Mouse (Mus musculus): ENCODE results near the gene Tmem131. TPM values are rescaled to one million over a fixed set of nuclear protein-coding genes. Genes with fewer than 3 reads are reported as not detected.
A peak's percentile ranks its signal among the peaks of the same experiment; 100 is the strongest.

Tmem131 gene
- polyA plus RNA-seq, 1 experiment, result 17.8 TPM

- Histone ChIP-seq H3K27ac (replicated peaks; ENCODE audit: low read depth, low read length) (no peak overlapping the region), H3K4me3 (ENCODE audit: insufficient read depth, low read depth, low read length) (no peak overlapping the region), H3K4me1 (ENCODE audit: control insufficient read depth, insufficient read depth, insufficient read length, low read length) (no peaks in the 10 kb centered on the region)
Observed at GRCm38 (mm10) chr1:36786377-36786776, 157.1 kb downstream of the Tmem131 start.

- Histone ChIP-seq H3K27ac (replicated peaks; ENCODE audit: low read depth, low read length) (no peak overlapping the region), H3K4me3 (ENCODE audit: insufficient read depth, low read depth, low read length) (peak overlapping the region; percentile 44), H3K4me1 (ENCODE audit: control insufficient read depth, insufficient read depth, insufficient read length, low read length) (no peaks in the 10 kb centered on the region)
Observed at GRCm38 (mm10) chr1:36785238-36785641, 158.2 kb downstream of the Tmem131 start.

- Histone ChIP-seq H3K27ac (replicated peaks; ENCODE audit: low read depth, low read length) (no peak overlapping the region), H3K4me3 (ENCODE audit: insufficient read depth, low read depth, low read length) (peak overlapping the region; percentile 44), H3K4me1 (ENCODE audit: control insufficient read depth, insufficient read depth, insufficient read length, low read length) (no peaks in the 10 kb centered on the region)
Observed at GRCm38 (mm10) chr1:36784365-36785134, 158.9 kb downstream of the Tmem131 start.

- H3K4me3 ChIP-seq (ENCODE audit: insufficient read depth, low read depth, low read length), result no peak overlapping the region
- no peaks in the 10 kb centered on the region for H3K4me1 ChIP-seq (ENCODE audit: control insufficient read depth, insufficient read depth, insufficient read length, low read length)
- no peak overlapping the region for H3K27ac ChIP-seq (replicated peaks; ENCODE audit: low read depth, low read length)
Observed at GRCm38 (mm10) chr1:36782476-36782875, 161.0 kb downstream of the Tmem131 start.

GRCm38 (mm10) chr1:36780793-36781192, 162.7 kb downstream of the Tmem131 start:
- no peak overlapping the region for H3K27ac ChIP-seq (replicated peaks; ENCODE audit: low read depth, low read length)
- H3K4me3 ChIP-seq (ENCODE audit: insufficient read depth, low read depth, low read length), result no peak overlapping the region

GRCm38 (mm10) chr1:36772198-36772934, 171.1 kb downstream of the Tmem131 start:
- no peaks in the 10 kb centered on the region for H3K4me1 ChIP-seq (ENCODE audit: control insufficient read depth, insufficient read depth, insufficient read length, low read length)
- no peak overlapping the region for H3K4me3 ChIP-seq (ENCODE audit: insufficient read depth, low read depth, low read length)
- H3K27ac ChIP-seq (replicated peaks; ENCODE audit: low read depth, low read length), result no peak overlapping the region

More at GRCm38 (mm10) chr1:36780793-36781192, 162.7 kb downstream of the Tmem131 start:
- no peaks in the 10 kb centered on the region for H3K4me1 ChIP-seq (ENCODE audit: control insufficient read depth, insufficient read depth, insufficient read length, low read length)

GRCm38 (mm10) chr1:36770998-36771397, 172.5 kb downstream of the Tmem131 start:
- Histone ChIP-seq H3K27ac (replicated peaks; ENCODE audit: low read depth, low read length) (no peak overlapping the region), H3K4me3 (ENCODE audit: insufficient read depth, low read depth, low read length) (no peak overlapping the region), H3K4me1 (ENCODE audit: control insufficient read depth, insufficient read depth, insufficient read length, low read length) (no peaks in the 10 kb centered on the region)

- H3K27ac ChIP-seq (replicated peaks; ENCODE audit: low read depth, low read length), result no peak overlapping the region
- H3K4me1 ChIP-seq (ENCODE audit: control insufficient read depth, insufficient read depth, insufficient read length, low read length), result no peaks in the 10 kb centered on the region
- H3K4me3 ChIP-seq (ENCODE audit: insufficient read depth, low read depth, low read length), result no peak overlapping the region
Observed at GRCm38 (mm10) chr1:36769951-36770350, 173.5 kb downstream of the Tmem131 start.

GRCm38 (mm10) chr1:36768786-36769185, 174.7 kb downstream of the Tmem131 start:
- no peak overlapping the region for H3K27ac ChIP-seq (replicated peaks; ENCODE audit: low read depth, low read length)
- no peak overlapping the region for H3K4me3 ChIP-seq (ENCODE audit: insufficient read depth, low read depth, low read length)
- no peaks in the 10 kb centered on the region for H3K4me1 ChIP-seq (ENCODE audit: control insufficient read depth, insufficient read depth, insufficient read length, low read length)

- H3K4me3 ChIP-seq (ENCODE audit: insufficient read depth, low read depth, low read length), result no peak overlapping the region
Observed at GRCm38 (mm10) chr1:36767321-36767720, 176.1 kb downstream of the Tmem131 start.

GRCm38 (mm10) chr1:36766431-36767205, 176.8 kb downstream of the Tmem131 start:
- Histone ChIP-seq H3K4me3 (ENCODE audit: insufficient read depth, low read depth, low read length) (no peak overlapping the region), H3K4me1 (ENCODE audit: control insufficient read depth, insufficient read depth, insufficient read length, low read length) (no peaks in the 10 kb centered on the region), H3K27ac (replicated peaks; ENCODE audit: low read depth, low read length) (no peak overlapping the region)

More at GRCm38 (mm10) chr1:36767321-36767720, 176.1 kb downstream of the Tmem131 start:
- no peaks in the 10 kb centered on the region for H3K4me1 ChIP-seq (ENCODE audit: control insufficient read depth, insufficient read depth, insufficient read length, low read length)
- H3K27ac ChIP-seq (replicated peaks; ENCODE audit: low read depth, low read length), result no peak overlapping the region

- H3K4me1 ChIP-seq (ENCODE audit: control insufficient read depth, insufficient read depth, insufficient read length, low read length), result no peaks in the 10 kb centered on the region
- no peak within 1 kb of the TSS for H3K27ac ChIP-seq (replicated peaks; ENCODE audit: low read depth, low read length)
- no peak within 1 kb of the TSS for H3K4me3 ChIP-seq (ENCODE audit: insufficient read depth, low read depth, low read length)
Observed at GRCm38 (mm10) chr1:36761568-36761967, 181.9 kb downstream of the Tmem131 start, which contains the start of gene Zap70. Zap70 (plus strand) TSS chr1:36761798.

GRCm38 (mm10) chr1:36761061-36761460, 182.4 kb downstream of the Tmem131 start:
- no peak overlapping the region for H3K4me3 ChIP-seq (ENCODE audit: insufficient read depth, low read depth, low read length)
- H3K4me1 ChIP-seq (ENCODE audit: control insufficient read depth, insufficient read depth, insufficient read length, low read length), result no peaks in the 10 kb centered on the region

GRCm38 (mm10) chr1:36760401-36760800, 183.1 kb downstream of the Tmem131 start:
- no peak overlapping the region for H3K27ac ChIP-seq (replicated peaks; ENCODE audit: low read depth, low read length)
- no peaks in the 10 kb centered on the region for H3K4me1 ChIP-seq (ENCODE audit: control insufficient read depth, insufficient read depth, insufficient read length, low read length)

More at GRCm38 (mm10) chr1:36761061-36761460, 182.4 kb downstream of the Tmem131 start:
- no peak overlapping the region for H3K27ac ChIP-seq (replicated peaks; ENCODE audit: low read depth, low read length)

GRCm38 (mm10) chr1:36759076-36759475, 184.4 kb downstream of the Tmem131 start:
- H3K4me1 ChIP-seq (ENCODE audit: control insufficient read depth, insufficient read depth, insufficient read length, low read length), result no peaks in the 10 kb centered on the region
- H3K4me3 ChIP-seq (ENCODE audit: insufficient read depth, low read depth, low read length), result no peak overlapping the region
- no peak overlapping the region for H3K27ac ChIP-seq (replicated peaks; ENCODE audit: low read depth, low read length)

More at GRCm38 (mm10) chr1:36760401-36760800, 183.1 kb downstream of the Tmem131 start:
- H3K4me3 ChIP-seq (ENCODE audit: insufficient read depth, low read depth, low read length), result no peak overlapping the region
